Comparison of ENCODE assay signal across 34 mouse cellular contexts in the genomic region with DNA sequence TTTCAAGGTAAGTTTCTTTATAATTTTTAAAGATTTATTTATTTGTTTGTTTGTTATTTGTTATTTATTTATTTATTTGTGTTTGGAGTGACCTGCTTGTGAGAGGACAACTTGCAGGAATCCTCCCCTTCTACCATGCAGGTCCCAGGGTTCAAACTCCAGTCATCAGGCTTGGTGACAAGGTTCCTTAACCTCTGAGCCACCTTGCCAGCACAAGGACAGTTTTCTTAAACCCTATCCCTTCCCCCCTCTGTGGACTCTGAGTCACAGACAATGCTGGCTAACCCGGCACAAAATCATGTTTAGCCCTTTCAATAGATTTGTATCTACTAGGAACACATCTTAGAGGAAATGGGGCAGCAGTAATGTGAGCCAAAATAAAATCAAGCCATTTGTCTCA. TPM values are rescaled to one million over a fixed set of nuclear protein-coding genes. Genes with fewer than 3 reads are reported as not detected.
"Had no signal": no experiment of that assay in that cellular context is flagged by ENCODE, and none has a peak within 500 bp of the region (broad histone marks: within the 10 kb centered on the region; RNA-seq: fewer than 3 reads in every experiment).

No protein-coding gene starts in this region.

- H3K27me3 ChIP-seq: heart, embryonic 13.5 days; heart, embryonic 15.5 days; hindbrain, embryonic 13.5 days; hindbrain, embryonic 15.5 days; kidney, embryonic 15.5 days; limb, embryonic 13.5 days; limb, embryonic 15.5 days had no signal

- H3K9ac ChIP-seq: heart, embryonic 13.5 days; heart, embryonic 15.5 days; hindbrain, embryonic 13.5 days; hindbrain, embryonic 15.5 days; kidney, embryonic 15.5 days; limb, embryonic 13.5 days; limb, embryonic 15.5 days; liver, embryonic 12.5 days; liver, embryonic 14.5 days had no signal

- H3K4me2 ChIP-seq: heart, embryonic 11.5 days; heart, embryonic 13.5 days; heart, embryonic 15.5 days; hindbrain, embryonic 13.5 days; hindbrain, embryonic 15.5 days; kidney, embryonic 15.5 days; limb, embryonic 13.5 days; limb, embryonic 15.5 days; liver, embryonic 12.5 days had no signal

- H3K9me3 ChIP-seq: heart, embryonic 13.5 days; heart, embryonic 15.5 days; hindbrain, embryonic 13.5 days; hindbrain, embryonic 15.5 days; kidney, embryonic 15.5 days; limb, embryonic 13.5 days; limb, embryonic 15.5 days; liver, embryonic 12.5 days had no signal

- DNase-seq: gastrocnemius, postnatal 14 days; gastrocnemius, postnatal 36 days; heart, adult 2 months; heart, postnatal 14 days; heart, postnatal 36 days; kidney, adult 11 months; kidney, adult 8-10 months; kidney, postnatal 10 days; layer of hippocampus, adult 9-11 months; layer of hippocampus, postnatal 36 days; left cerebral cortex, postnatal 4 days had no signal

- H3K27ac ChIP-seq: heart, adult 2 months; heart, embryonic 13.5 days; heart, embryonic 15.5 days; hindbrain, embryonic 13.5 days; hindbrain, embryonic 15.5 days; hindbrain, postnatal 0 days; kidney, embryonic 15.5 days; limb, embryonic 13.5 days; limb, embryonic 15.5 days; liver, embryonic 12.5 days; liver, embryonic 14.5 days had no signal

- H3K4me1 ChIP-seq: hindbrain, embryonic 15.5 days had no signal

- ATAC-seq: hindbrain, postnatal 0 days; intestine, embryonic 16.5 days; liver, embryonic 12.5 days had no signal

- H3K4me3 ChIP-seq: heart, adult 2 months; heart, embryonic 13.5 days; heart, embryonic 15.5 days; hindbrain, embryonic 13.5 days; hindbrain, embryonic 15.5 days; kidney, embryonic 15.5 days; limb, embryonic 13.5 days; limb, embryonic 15.5 days; liver, embryonic 12.5 days had no signal

- H3K36me3 ChIP-seq: heart, embryonic 13.5 days; heart, embryonic 15.5 days; hindbrain, embryonic 13.5 days; hindbrain, embryonic 15.5 days; kidney, embryonic 15.5 days; limb, embryonic 13.5 days; limb, embryonic 15.5 days; liver, embryonic 12.5 days had no signal

RNA-seq across cellular contexts. Expression of gene Tmigd1, which starts 18.6 kb away (rescaled TPM):
- total RNA-seq: gastrocnemius, adult 18-20 months; gastrocnemius, adult 8-10 months; hematopoietic stem cell, adult 5-6 weeks; layer of hippocampus, adult 18-20 months; layer of hippocampus, postnatal 14 days; layer of hippocampus, postnatal 36 days; left cerebral cortex, adult 18-20 months; left cerebral cortex, adult 8-10 months; left cerebral cortex, postnatal 10 days; left cerebral cortex, postnatal 25 days; left cerebral cortex, postnatal 4 days; liver, adult 2 months had no signal
- polyA plus RNA-seq: heart, embryonic 11.5 days; heart, embryonic 15.5 days; hindbrain, embryonic 13.5 days; hindbrain, embryonic 15.5 days; hindbrain, postnatal 0 days; limb, embryonic 11.5 days; limb, embryonic 13.5 days; liver, adult 2 months; liver, embryonic 12.5 days; liver, embryonic 14.5 days had no signal
